Mouse (Mus musculus): ENCODE measurements at regions not wholly inside any gene's neighbourhood (a gene's known extent, or its start where the extent isn't known, plus 50 kb on each side); places are given as distances from the start of the nearest gene placed in this dataset.

DNA sequence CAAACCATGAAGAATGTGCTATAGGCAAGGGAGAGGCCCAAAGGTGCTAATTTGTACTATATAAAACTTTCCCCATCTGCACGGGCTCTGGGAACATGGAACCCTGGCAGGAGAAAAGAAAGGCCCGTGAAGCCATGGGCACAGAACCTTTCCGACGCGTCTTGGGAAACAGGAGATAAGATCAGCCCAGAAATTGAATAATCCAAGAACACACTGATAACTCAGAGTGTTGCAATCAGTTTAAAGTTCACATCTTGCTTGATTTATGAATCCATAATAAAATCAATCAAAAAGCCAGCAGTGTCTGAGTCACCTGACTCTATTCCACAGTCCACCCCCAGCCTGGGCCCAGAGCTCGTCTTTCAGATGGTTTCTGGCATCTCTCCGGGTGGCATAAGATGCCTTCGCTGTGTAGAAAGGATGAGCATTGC, 133.4 kb upstream of the Rreb1 start:
- no peak overlapping the region for H3K4me2 ChIP-seq
- 72% methylated on average over 8 of the region's 8 CpGs for WGBS

GRCm38 (mm10) chr13:37649467-37650080, 128.6 kb upstream of the Rreb1 start:
- no peak for ATAC-seq (ENCODE audit: extremely low read depth, insufficient number of reproducible peaks, low FRiP score, low TSS enrichment)

More for the DNA sequence above, 133.4 kb upstream of the Rreb1 start:
- Histone ChIP-seq H3K9ac (no peak overlapping the region), H3K4me1 (peaks cover 25% of the 10 kb centered on the region), H3K27me3 (replicated peaks) (no peaks in the 10 kb centered on the region), H3K27ac (replicated peaks) (no peak overlapping the region), H3K36me3 (no peaks in the 10 kb centered on the region), H3K4me3 (no peak overlapping the region), H3K9me3 (no peaks in the 10 kb centered on the region)
- no peak for ATAC-seq (ENCODE audit: extremely low read depth, insufficient number of reproducible peaks, low FRiP score, low TSS enrichment)

GRCm38 (mm10) chr13:37651221-37651946, 126.8 kb upstream of the Rreb1 start:
- H3K36me3 ChIP-seq, result no peaks in the 10 kb centered on the region
- H3K4me2 ChIP-seq, result no peak overlapping the region
- no peak overlapping the region for H3K4me3 ChIP-seq
- H3K9ac ChIP-seq, result no peak overlapping the region
- H3K27ac ChIP-seq (replicated peaks), result no peak overlapping the region
- peaks cover 16% of the 10 kb centered on the region for H3K4me1 ChIP-seq
- 80% methylated on average over 10 of the region's 10 CpGs for WGBS
- ATAC-seq (ENCODE audit: extremely low read depth, insufficient number of reproducible peaks, low FRiP score, low TSS enrichment), result no peak
- no peaks in the 10 kb centered on the region for H3K9me3 ChIP-seq
- no peaks in the 10 kb centered on the region for H3K27me3 ChIP-seq (replicated peaks)

More at GRCm38 (mm10) chr13:37649467-37650080, 128.6 kb upstream of the Rreb1 start:
- Histone ChIP-seq H3K36me3 (no peaks in the 10 kb centered on the region), H3K9ac (no peak overlapping the region), H3K4me3 (no peak overlapping the region), H3K27ac (replicated peaks) (no peak overlapping the region), H3K4me2 (no peak overlapping the region), H3K27me3 (replicated peaks) (no peaks in the 10 kb centered on the region), H3K4me1 (peaks cover 22% of the 10 kb centered on the region), H3K9me3 (no peaks in the 10 kb centered on the region)
- WGBS, result 57% methylated on average over 9 of the region's 9 CpGs

DNA sequence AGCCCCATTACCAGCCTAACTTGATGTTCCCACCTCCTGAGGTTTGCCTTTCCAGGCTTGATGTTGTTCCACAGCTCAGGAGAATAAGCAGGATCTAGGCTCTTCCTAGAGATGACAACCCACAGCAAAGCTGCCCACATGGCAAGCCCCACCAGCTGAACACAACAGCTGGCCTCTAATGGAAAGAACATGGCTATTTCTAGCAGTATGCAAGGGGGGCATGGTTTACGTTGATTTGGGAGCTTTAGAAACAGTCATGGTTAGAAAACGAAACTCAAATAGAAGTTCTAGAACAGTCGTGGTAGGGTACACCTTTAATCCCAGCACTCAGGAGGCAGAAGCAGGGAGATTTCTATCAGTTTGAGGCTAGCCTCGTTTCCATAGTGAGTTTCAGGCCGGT, 123.5 kb upstream of the Rreb1 start:
- Histone ChIP-seq H3K27ac (replicated peaks) (no peak overlapping the region), H3K9me3 (no peaks in the 10 kb centered on the region), H3K4me3 (no peak overlapping the region), H3K27me3 (replicated peaks) (no peaks in the 10 kb centered on the region), H3K36me3 (no peaks in the 10 kb centered on the region), H3K9ac (no peak overlapping the region), H3K4me2 (no peak overlapping the region), H3K4me1 (peaks cover 29% of the 10 kb centered on the region)
- no peak for ATAC-seq (ENCODE audit: extremely low read depth, insufficient number of reproducible peaks, low FRiP score, low TSS enrichment)
- 70% methylated on average over 5 of the region's 5 CpGs for WGBS

GRCm38 (mm10) chr13:37657248-37657647, 121.0 kb upstream of the Rreb1 start:
- H3K4me3 ChIP-seq, result peak overlapping the region; percentile 33
- H3K4me2 ChIP-seq, result peak overlapping the region; percentile 45
- no peaks in the 10 kb centered on the region for H3K36me3 ChIP-seq
- H3K9me3 ChIP-seq, result no peaks in the 10 kb centered on the region
- peaks cover 17% of the 10 kb centered on the region for H3K4me1 ChIP-seq
- peak overlapping the region; percentile 66 for H3K27ac ChIP-seq (replicated peaks)
- H3K27me3 ChIP-seq (replicated peaks), result no peaks in the 10 kb centered on the region
- H3K9ac ChIP-seq, result peak overlapping the region; percentile 1; the same call in 1 of the 2 replicates
- 33% methylated on average over 16 of the region's 16 CpGs for WGBS
- no peak for ATAC-seq (ENCODE audit: extremely low read depth, insufficient number of reproducible peaks, low FRiP score, low TSS enrichment)

DNA sequence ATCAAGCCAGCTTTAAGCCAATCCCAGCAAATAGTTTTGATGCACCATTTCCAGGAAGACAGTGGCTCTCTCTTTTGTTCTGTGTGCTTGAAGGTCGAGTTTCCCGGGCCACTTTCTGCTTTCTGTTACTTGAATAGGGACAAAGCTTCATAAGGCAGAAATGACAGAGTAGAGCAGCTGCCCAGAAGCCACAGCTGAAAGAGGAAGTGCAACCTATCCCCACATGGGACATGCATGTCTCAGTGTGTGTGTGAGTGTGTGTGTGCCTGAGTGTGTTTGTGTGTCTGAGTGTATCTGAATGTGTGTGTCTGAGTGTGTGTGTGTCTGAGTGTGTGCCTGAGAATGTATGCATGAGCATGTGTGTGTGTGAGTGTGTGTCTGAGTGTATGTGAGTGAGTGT, 120.2 kb upstream of the Rreb1 start:
- 0 out of 2 replicates have a peak overlapping the region, but pooled peaks have one; percentile 9 for H3K27ac ChIP-seq (replicated peaks)
- H3K36me3 ChIP-seq, result no peaks in the 10 kb centered on the region
- H3K4me3 ChIP-seq, result no peak overlapping the region
- no peak for ATAC-seq (ENCODE audit: extremely low read depth, insufficient number of reproducible peaks, low FRiP score, low TSS enrichment)
- H3K9me3 ChIP-seq, result no peaks in the 10 kb centered on the region
- WGBS, result 32% methylated on average over 2 of the region's 2 CpGs
- H3K27me3 ChIP-seq (replicated peaks), result no peaks in the 10 kb centered on the region
- H3K4me1 ChIP-seq, result peaks cover 17% of the 10 kb centered on the region
- no peak overlapping the region for H3K4me2 ChIP-seq
- H3K9ac ChIP-seq, result peak overlapping the region; percentile 14; the same call in 1 of the 2 replicates

DNA sequence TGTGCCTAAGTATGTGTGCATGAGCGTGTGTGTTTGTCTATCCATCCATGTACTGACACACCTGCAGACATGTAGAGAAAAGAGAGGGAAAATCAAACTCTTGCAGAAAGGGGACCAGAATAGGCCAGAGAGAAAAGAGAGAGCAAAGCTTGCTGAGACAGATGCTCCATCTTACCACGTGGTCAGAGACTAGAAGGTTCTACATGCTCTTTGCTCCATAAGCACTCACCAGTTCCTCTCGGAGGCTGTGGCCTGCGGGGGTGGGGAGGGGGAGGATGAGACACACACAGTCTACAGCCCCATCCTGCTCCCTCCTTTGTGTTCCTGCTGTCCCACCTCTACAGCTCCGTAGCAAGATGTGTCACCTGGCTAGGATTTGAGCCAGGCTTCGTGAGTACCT, 119.7 kb upstream of the Rreb1 start:
- Histone ChIP-seq H3K4me1 (peaks cover 17% of the 10 kb centered on the region), H3K27ac (replicated peaks) (no peak overlapping the region), H3K27me3 (replicated peaks) (no peaks in the 10 kb centered on the region), H3K4me2 (no peak overlapping the region), H3K9ac (no peak overlapping the region), H3K36me3 (no peaks in the 10 kb centered on the region), H3K4me3 (no peak overlapping the region), H3K9me3 (no peaks in the 10 kb centered on the region)
- 67% methylated on average over 6 of the region's 6 CpGs for WGBS
- ATAC-seq (ENCODE audit: extremely low read depth, insufficient number of reproducible peaks, low FRiP score, low TSS enrichment), result no peak

DNA sequence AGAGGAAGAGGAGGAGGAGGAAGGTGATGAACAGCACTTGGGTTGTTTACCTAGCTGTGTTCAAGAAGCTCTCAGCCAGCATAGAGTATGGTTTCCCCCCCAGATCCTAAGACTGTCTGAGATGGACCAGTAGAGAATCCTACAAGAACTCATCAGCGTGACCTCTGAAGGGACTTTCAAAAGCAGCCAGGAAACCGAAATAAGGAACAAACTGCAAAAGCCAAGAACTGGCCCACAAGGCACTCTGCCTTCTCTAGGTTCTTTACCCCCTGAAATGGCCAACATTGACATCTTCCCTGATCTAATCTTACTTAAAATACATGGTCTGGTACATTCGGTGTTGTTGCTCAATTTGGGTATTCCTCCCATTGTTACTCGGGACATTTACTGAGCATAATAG, 118.1 kb upstream of the Rreb1 start:
- Histone ChIP-seq H3K9me3 (no peaks in the 10 kb centered on the region), H3K9ac (no peak overlapping the region), H3K27me3 (replicated peaks) (no peaks in the 10 kb centered on the region), H3K4me2 (no peak overlapping the region), H3K36me3 (no peaks in the 10 kb centered on the region), H3K4me1 (peaks cover 17% of the 10 kb centered on the region), H3K4me3 (no peak overlapping the region), H3K27ac (replicated peaks) (no peak overlapping the region)
- 82% methylated on average over 4 of the region's 4 CpGs for WGBS
- no peak for ATAC-seq (ENCODE audit: extremely low read depth, insufficient number of reproducible peaks, low FRiP score, low TSS enrichment)

GRCm38 (mm10) chr13:37660668-37661067, 117.5 kb upstream of the Rreb1 start:
- no peak overlapping the region for H3K27ac ChIP-seq (replicated peaks)
- no peaks in the 10 kb centered on the region for H3K9me3 ChIP-seq
- H3K4me3 ChIP-seq, result no peak overlapping the region

DNA sequence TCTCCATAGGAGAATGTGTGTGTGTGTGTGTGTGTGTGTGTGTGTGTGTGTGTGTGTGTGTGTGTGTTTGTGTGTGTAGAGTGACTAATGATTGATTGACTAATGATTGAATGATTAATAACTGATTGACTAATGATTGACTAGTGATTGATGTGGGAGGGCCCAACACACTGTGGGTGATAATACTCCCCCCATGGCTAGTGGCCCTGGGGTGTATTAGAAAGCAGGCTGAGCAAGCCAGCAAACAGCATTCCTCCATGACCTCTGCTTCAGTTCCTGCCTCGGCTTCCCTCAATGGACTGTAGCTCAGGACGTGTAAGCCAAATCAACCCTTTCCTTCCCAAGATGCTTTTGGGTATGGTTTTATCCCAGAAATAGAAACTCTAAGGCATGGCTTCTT, 114.1 kb upstream of the Rreb1 start:
- WGBS, result 73% methylated on average over 2 of the region's 2 CpGs

More at GRCm38 (mm10) chr13:37660668-37661067, 117.5 kb upstream of the Rreb1 start:
- Histone ChIP-seq H3K4me2 (no peak overlapping the region), H3K36me3 (no peaks in the 10 kb centered on the region), H3K27me3 (replicated peaks) (no peaks in the 10 kb centered on the region), H3K4me1 (peaks cover 17% of the 10 kb centered on the region), H3K9ac (no peak overlapping the region)
- no peak for ATAC-seq (ENCODE audit: extremely low read depth, insufficient number of reproducible peaks, low FRiP score, low TSS enrichment)

GRCm38 (mm10) chr13:37666207-37667003, 111.8 kb upstream of the Rreb1 start:
- Histone ChIP-seq H3K27ac (replicated peaks) (peak overlapping the region; percentile 65), H3K9ac (no peak overlapping the region), H3K4me3 (no peak overlapping the region), H3K4me1 (peaks cover 18% of the 10 kb centered on the region), H3K4me2 (peak overlapping the region; percentile 22; the same call in 1 of the 2 replicates), H3K36me3 (no peaks in the 10 kb centered on the region), H3K27me3 (replicated peaks) (no peaks in the 10 kb centered on the region), H3K9me3 (no peaks in the 10 kb centered on the region)
- ATAC-seq (ENCODE audit: extremely low read depth, insufficient number of reproducible peaks, low FRiP score, low TSS enrichment), result peak; percentile 60; the same call in 1 of the 2 replicates
- 59% methylated on average over 22 of the region's 22 CpGs for WGBS

More for the DNA sequence above, 114.1 kb upstream of the Rreb1 start:
- ATAC-seq (ENCODE audit: extremely low read depth, insufficient number of reproducible peaks, low FRiP score, low TSS enrichment), result no peak
- H3K4me2 ChIP-seq, result no peak overlapping the region
- no peak overlapping the region for H3K4me3 ChIP-seq
- H3K36me3 ChIP-seq, result no peaks in the 10 kb centered on the region
- H3K9ac ChIP-seq, result no peak overlapping the region
- H3K9me3 ChIP-seq, result no peaks in the 10 kb centered on the region
- no peaks in the 10 kb centered on the region for H3K27me3 ChIP-seq (replicated peaks)
- H3K27ac ChIP-seq (replicated peaks), result no peak overlapping the region
- peaks cover 22% of the 10 kb centered on the region for H3K4me1 ChIP-seq
